30 mouse cellular contexts compared by ENCODE assay signal in genomic region chr19:58511818-58512217, GRCm38 (mm10). TPM values are rescaled to one million over a fixed set of nuclear protein-coding genes. Genes with fewer than 3 reads are reported as not detected.
A peak's percentile ranks its signal among the peaks of the same experiment; 100 is the strongest.
DNase-seq lines count a peak whose midpoint lies in the region; ATAC-seq and TF ChIP-seq lines count a peak whose summit lies in the region.
"Had no signal": no experiment of that assay in that cellular context is flagged by ENCODE, and none has a peak within 500 bp of the region (broad histone marks: within the 10 kb centered on the region; RNA-seq: fewer than 3 reads in every experiment).

Ccdc172 (plus strand) TSS chr19:58511993.

- no peaks in the 10 kb centered on the region for H3K9me3 ChIP-seq in E14TG2a.4 (ENCODE audit: low read length)
- H3K9me3 ChIP-seq in intestine, embryonic 15.5 days = no peaks in the 10 kb centered on the region
- H3K9me3 ChIP-seq: embryonic facial prominence, embryonic 10.5 days; embryonic facial prominence, embryonic 13.5 days; forebrain, embryonic 12.5 days; forebrain, embryonic 15.5 days; hindbrain, embryonic 10.5 days; hindbrain, embryonic 13.5 days had no signal

- 93% methylated on average over 17 of the region's 17 CpGs for WGBS in intestine, embryonic 15.5 days

- H3K4me3 ChIP-seq in E14TG2a.4 (replicated peaks; ENCODE audit: low read length) = peak within 1 kb of the TSS; percentile 71
- no peak within 1 kb of the TSS for H3K4me3 ChIP-seq in intestine, embryonic 15.5 days (replicated peaks)
- H3K4me3 ChIP-seq: embryonic facial prominence, embryonic 10.5 days; embryonic facial prominence, embryonic 13.5 days; erythroblast, embryonic 14.5 days; forebrain, embryonic 12.5 days; forebrain, embryonic 15.5 days; hindbrain, embryonic 10.5 days; hindbrain, embryonic 13.5 days had no signal

- DNase-seq in 3134 (ENCODE audit: extremely low read depth, insufficient read length, low spot score) (peak; percentile 11), ZHBTc4 (ENCODE audit: low read depth, low spot score) (peak; percentile 23)
- peak; percentile 56 for DNase-seq in testis, postnatal 10 days (ENCODE audit: low spot score)
- no peak for DNase-seq in frontal cortex, postnatal 10 days (ENCODE audit: low spot score in 2 of 2)
- DNase-seq in spleen, postnatal 4 days (ENCODE audit: low spot score in 2 of 2) = no peak
- DNase-seq: adrenal gland, postnatal 10 days; adrenal gland, postnatal 36 days; cerebellum, adult 18-20 months; cerebellum, adult 9-11 months; cerebellum, postnatal 36 days; embryo, embryonic 11 days; gastrocnemius, postnatal 10 days; gastrocnemius, postnatal 36 days; heart, postnatal 36 days had no signal

- ATAC-seq in intestine, embryonic 15.5 days = no peak
- ATAC-seq: forebrain, embryonic 15.5 days; hindbrain, postnatal 0 days; inflammation-experienced regulatory T-cells, adult 6 months; intestine, postnatal 0 days had no signal

- no peak within 1 kb of the TSS for H3K9ac ChIP-seq in intestine, embryonic 15.5 days
- H3K9ac ChIP-seq: embryonic facial prominence, embryonic 13.5 days; forebrain, embryonic 12.5 days; forebrain, embryonic 15.5 days; hindbrain, embryonic 13.5 days had no signal

- H3K27ac ChIP-seq in intestine, embryonic 15.5 days = no peak within 1 kb of the TSS
- H3K27ac ChIP-seq: embryonic facial prominence, embryonic 10.5 days; embryonic facial prominence, embryonic 13.5 days; forebrain, embryonic 12.5 days; forebrain, embryonic 15.5 days; hindbrain, embryonic 10.5 days; hindbrain, embryonic 13.5 days; hindbrain, postnatal 0 days had no signal

- H3K36me3 ChIP-seq in E14TG2a.4 (ENCODE audit: insufficient read depth, low read length) = no peaks in the 10 kb centered on the region
- H3K36me3 ChIP-seq in intestine, embryonic 15.5 days = no peaks in the 10 kb centered on the region
- H3K36me3 ChIP-seq: embryonic facial prominence, embryonic 10.5 days; embryonic facial prominence, embryonic 13.5 days; forebrain, embryonic 12.5 days; forebrain, embryonic 15.5 days; hindbrain, embryonic 10.5 days; hindbrain, embryonic 13.5 days had no signal

- no peaks in the 10 kb centered on the region for H3K27me3 ChIP-seq in E14TG2a.4 (ENCODE audit: insufficient read depth, low read length)
- no peaks in the 10 kb centered on the region for H3K27me3 ChIP-seq in intestine, embryonic 15.5 days (replicated peaks)
- H3K27me3 ChIP-seq: embryonic facial prominence, embryonic 13.5 days; forebrain, embryonic 12.5 days; forebrain, embryonic 15.5 days; hindbrain, embryonic 13.5 days had no signal

- TF ChIP-seq CTCF in E14TG2a.4 (conservative IDR thresholded peaks at IDR 0.05; ENCODE audit: low read length) = no peak

- H3K4me1 ChIP-seq in E14TG2a.4 (replicated peaks; ENCODE audit: low read depth, low read length) = peaks cover 7% of the 10 kb centered on the region; the same call in 1 of the 2 replicates
- no peaks in the 10 kb centered on the region; the same call in 1 of the 2 replicates for H3K4me1 ChIP-seq in intestine, embryonic 15.5 days (replicated peaks)
- H3K4me1 ChIP-seq: embryonic facial prominence, embryonic 10.5 days; embryonic facial prominence, embryonic 13.5 days; forebrain, embryonic 12.5 days; forebrain, embryonic 15.5 days; hindbrain, embryonic 10.5 days; hindbrain, embryonic 13.5 days had no signal

- H3K4me2 ChIP-seq in intestine, embryonic 15.5 days (replicated peaks) = no peak within 1 kb of the TSS
- H3K4me2 ChIP-seq: embryonic facial prominence, embryonic 13.5 days; forebrain, embryonic 12.5 days; forebrain, embryonic 15.5 days; heart, embryonic 11.5 days; hindbrain, embryonic 13.5 days had no signal

RNA-seq across cellular contexts. Expression of gene Ccdc172, which starts in this region (rescaled TPM):
- polyA plus RNA-seq in intestine, embryonic 15.5 days (2015; fragmentation: Nextera tagmentation; extraction: Ambion mirVana) = not detected in 2 replicates
- polyA plus RNA-seq: cortical plate, adult 2 months; embryonic facial prominence, embryonic 10.5 days; embryonic facial prominence, embryonic 13.5 days; erythroblast, embryonic 14.5 days; forebrain, embryonic 12.5 days; forebrain, embryonic 15.5 days; heart, embryonic 11.5 days; heart, embryonic 14.5 days; heart, postnatal 0 days; hindbrain, embryonic 10.5 days; hindbrain, embryonic 13.5 days; hindbrain, postnatal 0 days; inflammation-experienced regulatory T-cells, adult 6 months; intestine, postnatal 0 days had no signal

Comparison
In these comparisons a context has a peak if more than half of its experiments do, and no peak if none do; other contexts are left out.
1. DNase-seq: peak in 3134 (single experiment), ZHBTc4 (single experiment) and testis, postnatal 10 days (single experiment); none in frontal cortex, postnatal 10 days (0 of 2) and spleen, postnatal 4 days (0 of 2).